Mouse (Mus musculus): ENCODE measurements around the gene Fcrls. TPM values are rescaled to one million over a fixed set of nuclear protein-coding genes. Genes with fewer than 3 reads are reported as not detected.

Gene Fcrls
- total RNA-seq (2021) = 1 to 10 TPM; 2.2 to 3.8 TPM
- long read RNA-seq, experiment 1, partial matches to known transcripts = 0 of 1 reads
- long read RNA-seq, experiment 1, other reads (novel, unspliced or antisense) = 0 of 1 reads
- long read RNA-seq, experiment 2, partial matches to known transcripts = 1 of 4 reads
- long read RNA-seq, experiment 2, other reads (novel, unspliced or antisense) = 0 of 4 reads

- intact Hi-C loops (cut with DNase I; ENCODE audit: low total_unique reads) = no loop called here
- no peak for DNase-seq
Measured at GRCm38 (mm10) chr3:87263436-87263835, at the start of gene Fcrls. Gene Fcrls (minus strand): TSS chr3:87263738.

GRCm38 (mm10) chr3:87309922-87310321 lies 46.4 kb upstream of the Fcrls start:
- intact Hi-C loops (cut with DNase I; ENCODE audit: low total_unique reads) = no loop called here
- no peak for DNase-seq

GRCm38 (mm10) chr3:87299901-87300300 lies 36.4 kb upstream of the Fcrls start:
- DNase-seq = no peak
- intact Hi-C loops (cut with DNase I; ENCODE audit: low total_unique reads) = no loop called here

GRCm38 (mm10) chr3:87274372-87274771 lies 10.8 kb upstream of the Fcrls start:
- intact Hi-C loops (cut with DNase I; ENCODE audit: low total_unique reads) = no loop called here
- no peak for DNase-seq

- intact Hi-C loops (cut with DNase I; ENCODE audit: low total_unique reads) = no loop called here
- DNase-seq = no peak
Measured at GRCm38 (mm10) chr3:87266581-87266980, 3.0 kb upstream of the Fcrls start.

- intact Hi-C loops (cut with DNase I; ENCODE audit: low total_unique reads) = no loop called here
- DNase-seq = no peak
Measured at GRCm38 (mm10) chr3:87255239-87255638, 8.3 kb downstream of the Fcrls start.

GRCm38 (mm10) chr3:87249571-87249970 lies 14.0 kb downstream of the Fcrls start:
- no peak for DNase-seq
- intact Hi-C loops (cut with DNase I; ENCODE audit: low total_unique reads) = no loop called here

- intact Hi-C loops (cut with DNase I; ENCODE audit: low total_unique reads) = no loop called here
- no peak for DNase-seq
Measured at GRCm38 (mm10) chr3:87247292-87247691, 16.2 kb downstream of the Fcrls start.

GRCm38 (mm10) chr3:87243654-87244053 lies 19.9 kb downstream of the Fcrls start:
- intact Hi-C loops (cut with DNase I; ENCODE audit: low total_unique reads) = loop anchor here (5.0 kb wide), 1 partner anchor 259 kb away; no protein-coding TSS in a partner anchor
- DNase-seq = no peak

- intact Hi-C loops (cut with DNase I; ENCODE audit: low total_unique reads) = loop anchor here (5.0 kb wide), 1 partner anchor 261 kb away; no protein-coding TSS in a partner anchor
Measured at GRCm38 (mm10) chr3:87240909-87241308, 22.6 kb downstream of the Fcrls start.

GRCm38 (mm10) chr3:87223636-87224035 lies 39.9 kb downstream of the Fcrls start:
- DNase-seq = no peak
- intact Hi-C loops (cut with DNase I; ENCODE audit: low total_unique reads) = no loop called here

More at GRCm38 (mm10) chr3:87240909-87241308, 22.6 kb downstream of the Fcrls start:
- no peak for DNase-seq

GRCm38 (mm10) chr3:87222346-87222745 lies 41.2 kb downstream of the Fcrls start:
- no peak for DNase-seq
- intact Hi-C loops (cut with DNase I; ENCODE audit: low total_unique reads) = no loop called here

GRCm38 (mm10) chr3:87215176-87215575 lies 48.4 kb downstream of the Fcrls start:
- no peak for DNase-seq

GRCm38 (mm10) chr3:87214221-87214864 lies 49.2 kb downstream of the Fcrls start:
- DNase-seq = no peak
- intact Hi-C loops (cut with DNase I; ENCODE audit: low total_unique reads) = no loop called here

More at GRCm38 (mm10) chr3:87215176-87215575, 48.4 kb downstream of the Fcrls start:
- intact Hi-C loops (cut with DNase I; ENCODE audit: low total_unique reads) = no loop called here

GRCm38 (mm10) chr3:87206336-87207075 lies 57.0 kb downstream of the Fcrls start:
- no peak for DNase-seq
- intact Hi-C loops (cut with DNase I; ENCODE audit: low total_unique reads) = no loop called here

Other genes starting within 250 kb of the Fcrls start
- 10 to 100 TPM in 1 of 2 experiments, 1 to 10 TPM in 1; 8.4 to 10.5 TPM for gene Kirrel, start 89.0 kb downstream of the Fcrls start, total RNA-seq (2021)
- gene Cd5l, start 94.1 kb upstream of the Fcrls start, total RNA-seq (2021) = not detected
- not detected for gene Fcrl1, start 112.6 kb upstream of the Fcrls start, total RNA-seq (2021)
- not detected for gene Fcrl5, start 172.0 kb upstream of the Fcrls start, total RNA-seq (2021)

Measured in gastrocnemius, postnatal 14 days (tissue).